Mouse (Mus musculus) heart, embryonic 11.5 days (tissue): Measurements from ENCODE around the gene Dcdc2c. TPM values are rescaled to one million over a fixed set of nuclear protein-coding genes. Genes with fewer than 3 reads are reported as not detected.

ENCODE experiments used
- polyA plus RNA-seq: library from polyadenylated mRNA; unstranded; fragments of >200 nt; fragmentation: Nextera tagmentation; extraction: Ambion mirVana; gene quantifications from 2 replicates; pipeline ENCODE4 v1.2.1, GENCODE M21; 2014

Gene Dcdc2c
- polyA plus RNA-seq, 1 experiment from 2014 or later, result 0.21 TPM

Other genes starting within 250 kb of the Dcdc2c start
- gene Allc, start 30.1 kb upstream of the Dcdc2c start, polyA plus RNA-seq, result not detected in 2 replicates
- 8.4 and 9.2 TPM in 2 replicates for gene Colec11, start 71.0 kb upstream of the Dcdc2c start, polyA plus RNA-seq
- 591 and 599 TPM in 2 replicates for gene Rps7, start 83.6 kb upstream of the Dcdc2c start, polyA plus RNA-seq
- gene Rnaseh1, start 97.2 kb upstream of the Dcdc2c start, polyA plus RNA-seq, result 18.1 and 20.2 TPM in 2 replicates
- gene Adi1, start 122.8 kb upstream of the Dcdc2c start, polyA plus RNA-seq, result 44.7 and 46.2 TPM in 2 replicates
- 32.9 and 33.3 TPM in 2 replicates for gene Trappc12, start 198.1 kb upstream of the Dcdc2c start, polyA plus RNA-seq
- gene Eipr1, start 199.4 kb upstream of the Dcdc2c start, polyA plus RNA-seq, result 26.0 and 27.5 TPM in 2 replicates